Mouse (Mus musculus): ENCODE measurements around the gene Ush1g. TPM values are rescaled to one million over a fixed set of nuclear protein-coding genes. Genes with fewer than 3 reads are reported as not detected.

Ush1g gene
- polyA plus RNA-seq, 1 experiment from 2014 or later: not detected

GRCm38 (mm10) chr11:115318245-115319027, 3.4 kb downstream of the Ush1g start:
- Histone ChIP-seq H3K4me3 (ENCODE audit: low read length) (no peak overlapping the region), H3K27me3 (ENCODE audit: control insufficient read depth, insufficient read depth, low read depth, low read length) (peaks cover 93% of the 10 kb centered on the region)
- WGBS: 4% methylated on average over 62 of the region's 63 CpGs

DNA sequence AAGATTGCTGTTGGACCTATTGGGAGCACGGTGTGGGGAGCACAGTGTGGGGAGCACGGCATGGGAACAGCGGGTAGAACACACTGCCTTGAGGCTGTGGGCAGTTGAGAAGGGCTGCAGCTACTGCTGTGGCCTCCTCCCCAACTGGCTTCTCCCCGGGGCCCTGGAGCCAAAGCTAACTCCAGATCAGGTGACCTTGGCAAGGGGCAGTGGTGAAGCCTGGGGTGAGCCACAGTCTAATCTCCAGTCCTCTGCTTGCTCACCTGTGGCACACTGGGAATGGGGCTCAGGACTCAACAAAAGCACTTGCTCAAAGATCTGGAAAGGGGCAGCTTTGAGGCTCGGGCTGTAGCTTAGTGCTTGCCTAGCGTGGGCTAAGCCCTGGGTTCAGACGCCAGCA, 4.6 kb downstream of the Ush1g start:
- ATAC-seq (ENCODE audit: low read depth): no peak
- 59% methylated on average over 7 of the region's 7 CpGs for WGBS

More at GRCm38 (mm10) chr11:115318245-115319027, 3.4 kb downstream of the Ush1g start:
- no peak overlapping the region for H3K9ac ChIP-seq (ENCODE audit: low read length)
- no peaks in the 10 kb centered on the region for H3K9me3 ChIP-seq (ENCODE audit: control insufficient read depth, low read length)
- no peak for ATAC-seq (ENCODE audit: low read depth)
- no peak overlapping the region for H3K4me2 ChIP-seq (ENCODE audit: low read depth, low read length)
- no peak overlapping the region for H3K27ac ChIP-seq (ENCODE audit: low read length)
- H3K4me1 ChIP-seq (replicated peaks; ENCODE audit: control insufficient read depth, insufficient read depth, low read length): no peaks in the 10 kb centered on the region
- H3K36me3 ChIP-seq (ENCODE audit: control insufficient read depth, insufficient read depth, low read length): no peaks in the 10 kb centered on the region

DNA sequence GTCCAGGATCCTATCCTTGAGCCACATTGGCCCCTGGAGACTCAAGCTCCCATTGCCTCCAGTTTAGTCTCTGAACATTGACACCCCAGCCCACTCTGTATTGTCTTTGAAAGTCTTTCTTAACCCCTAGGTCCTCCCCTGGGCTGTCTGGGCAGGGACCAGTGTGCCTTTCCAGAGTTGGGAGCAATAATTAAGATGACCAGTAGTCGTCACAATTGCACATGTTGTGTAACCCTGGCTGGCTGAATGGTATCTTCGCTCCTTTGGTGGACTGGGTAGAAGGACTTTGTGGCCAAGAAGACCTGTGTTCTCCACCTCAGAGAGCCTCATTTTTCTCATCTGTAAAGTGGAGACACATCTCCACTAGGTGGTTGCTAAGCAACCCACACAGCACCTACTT, 7.6 kb downstream of the Ush1g start:
- H3K4me2 ChIP-seq (ENCODE audit: low read depth, low read length): no peak overlapping the region
- no peaks in the 10 kb centered on the region for H3K4me1 ChIP-seq (replicated peaks; ENCODE audit: control insufficient read depth, insufficient read depth, low read length)
- H3K9me3 ChIP-seq (ENCODE audit: control insufficient read depth, low read length): no peaks in the 10 kb centered on the region
- H3K9ac ChIP-seq (ENCODE audit: low read length): no peak overlapping the region
- H3K27ac ChIP-seq (ENCODE audit: low read length): no peak overlapping the region
- H3K36me3 ChIP-seq (ENCODE audit: control insufficient read depth, insufficient read depth, low read length): no peaks in the 10 kb centered on the region
- H3K27me3 ChIP-seq (ENCODE audit: control insufficient read depth, insufficient read depth, low read depth, low read length): peaks cover 62% of the 10 kb centered on the region
- WGBS: 41% methylated on average over 2 of the region's 2 CpGs
- ATAC-seq (ENCODE audit: low read depth): no peak
- no peak overlapping the region for H3K4me3 ChIP-seq (ENCODE audit: low read length)

More for the DNA sequence above, 4.6 kb downstream of the Ush1g start:
- H3K9ac ChIP-seq (ENCODE audit: low read length): no peak overlapping the region
- no peak overlapping the region for H3K4me3 ChIP-seq (ENCODE audit: low read length)
- no peaks in the 10 kb centered on the region for H3K9me3 ChIP-seq (ENCODE audit: control insufficient read depth, low read length)
- no peak overlapping the region for H3K4me2 ChIP-seq (ENCODE audit: low read depth, low read length)
- H3K4me1 ChIP-seq (replicated peaks; ENCODE audit: control insufficient read depth, insufficient read depth, low read length): no peaks in the 10 kb centered on the region
- H3K27me3 ChIP-seq (ENCODE audit: control insufficient read depth, insufficient read depth, low read depth, low read length): peaks cover 88% of the 10 kb centered on the region
- no peaks in the 10 kb centered on the region for H3K36me3 ChIP-seq (ENCODE audit: control insufficient read depth, insufficient read depth, low read length)
- no peak overlapping the region for H3K27ac ChIP-seq (ENCODE audit: low read length)

GRCm38 (mm10) chr11:115308781-115309180, 13.1 kb downstream of the Ush1g start:
- Histone ChIP-seq H3K36me3 (ENCODE audit: control insufficient read depth, insufficient read depth, low read length) (no peaks in the 10 kb centered on the region), H3K9me3 (ENCODE audit: control insufficient read depth, low read length) (no peaks in the 10 kb centered on the region), H3K27me3 (ENCODE audit: control insufficient read depth, insufficient read depth, low read depth, low read length) (peaks cover 11% of the 10 kb centered on the region), H3K9ac (ENCODE audit: low read length) (no peak overlapping the region), H3K4me3 (ENCODE audit: low read length) (no peak overlapping the region), H3K4me2 (ENCODE audit: low read depth, low read length) (no peak overlapping the region), H3K4me1 (replicated peaks; ENCODE audit: control insufficient read depth, insufficient read depth, low read length) (no peaks in the 10 kb centered on the region), H3K27ac (ENCODE audit: low read length) (no peak overlapping the region)
- 75% methylated on average over 1 of the region's 1 CpGs for WGBS
- ATAC-seq (ENCODE audit: low read depth): no peak

DNA sequence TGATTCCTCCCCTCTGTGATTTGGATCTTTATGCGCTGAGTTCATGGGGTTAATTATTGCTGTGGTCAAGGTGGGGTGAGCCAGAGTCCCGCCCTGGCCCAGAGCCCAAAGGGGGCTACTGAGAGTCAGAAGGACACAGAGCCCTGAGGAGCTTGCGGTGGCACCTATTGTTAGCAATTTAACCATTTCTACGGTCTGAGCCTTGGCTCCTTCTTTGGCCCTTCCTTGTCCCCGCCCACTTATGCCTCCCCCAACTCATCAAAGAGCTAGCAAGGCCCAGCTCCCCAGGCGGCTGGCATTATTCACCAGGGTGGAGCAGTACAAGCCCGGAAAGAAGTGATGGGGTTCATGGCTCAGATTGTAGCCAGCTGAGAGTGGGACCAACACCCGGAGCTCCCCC, 15.0 kb downstream of the Ush1g start, which contains the start of gene Otop2:
TSS of gene Otop2 (plus strand) at position 301 of the 400 bp plus-strand sequence.
- no peak for ATAC-seq (ENCODE audit: low read depth)
- no peaks in the 10 kb centered on the region for H3K36me3 ChIP-seq (ENCODE audit: control insufficient read depth, insufficient read depth, low read length)
- H3K27ac ChIP-seq (ENCODE audit: low read length): no peak within 1 kb of the TSS
- 30% methylated on average over 8 of the region's 8 CpGs for WGBS
- no peak within 1 kb of the TSS for H3K9ac ChIP-seq (ENCODE audit: low read length)
- H3K4me1 ChIP-seq (replicated peaks; ENCODE audit: control insufficient read depth, insufficient read depth, low read length): no peaks in the 10 kb centered on the region
- H3K4me3 ChIP-seq (ENCODE audit: low read length): no peak within 1 kb of the TSS
- no peak within 1 kb of the TSS for H3K4me2 ChIP-seq (ENCODE audit: low read depth, low read length)
- H3K27me3 ChIP-seq (ENCODE audit: control insufficient read depth, insufficient read depth, low read depth, low read length): no peaks in the 10 kb centered on the region; the same call in 1 of the 2 replicates
- H3K9me3 ChIP-seq (ENCODE audit: control insufficient read depth, low read length): no peaks in the 10 kb centered on the region

- peaks cover 10% of the 10 kb centered on the region for H3K27me3 ChIP-seq (ENCODE audit: control insufficient read depth, insufficient read depth, low read depth, low read length)
- H3K27ac ChIP-seq (ENCODE audit: low read length): no peak overlapping the region
- H3K4me3 ChIP-seq (ENCODE audit: low read length): no peak overlapping the region
- no peaks in the 10 kb centered on the region for H3K36me3 ChIP-seq (ENCODE audit: control insufficient read depth, insufficient read depth, low read length)
- no peak overlapping the region for H3K4me2 ChIP-seq (ENCODE audit: low read depth, low read length)
- no peaks in the 10 kb centered on the region for H3K4me1 ChIP-seq (replicated peaks; ENCODE audit: control insufficient read depth, insufficient read depth, low read length)
- WGBS: 17% methylated on average over 8 of the region's 8 CpGs
- no peaks in the 10 kb centered on the region for H3K9me3 ChIP-seq (ENCODE audit: control insufficient read depth, low read length)
- no peak overlapping the region for H3K9ac ChIP-seq (ENCODE audit: low read length)
- ATAC-seq (ENCODE audit: low read depth): peak; percentile 34; the same call in 1 of the 2 replicates
These were observed 18.7 kb downstream of the Ush1g start for GRCm38 (mm10) chr11:115303167-115303566.

DNA sequence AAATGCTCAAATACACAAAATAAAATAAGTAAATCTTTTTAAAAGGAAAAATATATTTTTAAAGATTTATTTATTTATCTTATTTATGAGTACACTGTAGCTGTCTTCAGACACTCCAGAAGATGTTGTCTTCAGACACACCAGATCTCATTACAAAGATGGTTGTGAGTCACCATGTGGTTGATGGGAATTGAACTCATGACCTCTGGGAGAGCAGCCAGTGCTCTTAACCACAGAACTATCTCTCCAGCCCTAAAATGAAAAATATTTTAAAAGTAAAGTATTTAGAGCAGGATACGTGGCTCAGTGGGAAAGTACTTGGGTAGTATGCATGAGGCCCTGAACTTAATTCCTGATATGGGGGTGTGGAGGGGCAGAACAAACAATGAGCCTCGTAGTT, 20.5 kb downstream of the Ush1g start:
- H3K9ac ChIP-seq (ENCODE audit: low read length): no peak overlapping the region
- WGBS: 72% methylated on average over 2 of the region's 2 CpGs
- no peak overlapping the region for H3K4me2 ChIP-seq (ENCODE audit: low read depth, low read length)
- H3K27ac ChIP-seq (ENCODE audit: low read length): no peak overlapping the region
- H3K4me1 ChIP-seq (replicated peaks; ENCODE audit: control insufficient read depth, insufficient read depth, low read length): peaks cover 3% of the 10 kb centered on the region; the same call in 1 of the 2 replicates
- H3K36me3 ChIP-seq (ENCODE audit: control insufficient read depth, insufficient read depth, low read length): no peaks in the 10 kb centered on the region
- H3K4me3 ChIP-seq (ENCODE audit: low read length): no peak overlapping the region
- H3K9me3 ChIP-seq (ENCODE audit: control insufficient read depth, low read length): no peaks in the 10 kb centered on the region
- ATAC-seq (ENCODE audit: low read depth): no peak
- peaks cover 27% of the 10 kb centered on the region for H3K27me3 ChIP-seq (ENCODE audit: control insufficient read depth, insufficient read depth, low read depth, low read length)

- Histone ChIP-seq H3K27me3 (ENCODE audit: control insufficient read depth, insufficient read depth, low read depth, low read length) (peaks cover 28% of the 10 kb centered on the region), H3K9ac (ENCODE audit: low read length) (no peak overlapping the region), H3K36me3 (ENCODE audit: control insufficient read depth, insufficient read depth, low read length) (no peaks in the 10 kb centered on the region), H3K9me3 (ENCODE audit: control insufficient read depth, low read length) (no peaks in the 10 kb centered on the region), H3K4me3 (ENCODE audit: low read length) (no peak overlapping the region), H3K4me1 (replicated peaks; ENCODE audit: control insufficient read depth, insufficient read depth, low read length) (peaks cover 3% of the 10 kb centered on the region; the same call in 1 of the 2 replicates), H3K27ac (ENCODE audit: low read length) (no peak overlapping the region), H3K4me2 (ENCODE audit: low read depth, low read length) (no peak overlapping the region)
- WGBS: 84% methylated on average over 4 of the region's 4 CpGs
- ATAC-seq (ENCODE audit: low read depth): no peak
These were observed 21.1 kb downstream of the Ush1g start for GRCm38 (mm10) chr11:115300745-115301144.

DNA sequence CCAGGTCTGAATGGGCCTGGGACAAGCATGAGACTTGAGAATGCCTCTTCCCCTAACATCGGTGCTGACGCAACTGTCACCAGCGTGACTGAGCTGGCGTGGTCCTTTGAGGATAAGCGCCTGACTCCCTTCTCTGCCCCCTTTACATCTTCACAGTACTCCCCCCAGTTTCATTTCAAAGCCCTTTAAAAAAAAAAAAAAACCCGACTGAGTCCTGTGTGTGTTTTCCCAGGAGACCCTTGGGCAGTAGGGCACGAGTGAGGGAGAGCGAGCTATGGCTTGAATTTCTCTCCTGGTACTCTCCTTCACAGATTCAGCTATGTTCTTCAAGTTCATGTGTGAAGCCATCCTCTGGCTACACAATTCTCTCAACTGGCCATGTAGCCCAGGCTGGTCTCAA, 23.7 kb downstream of the Ush1g start:
- WGBS: 67% methylated on average over 8 of the region's 8 CpGs
- ATAC-seq (ENCODE audit: low read depth): no peak
- no peak overlapping the region for H3K4me2 ChIP-seq (ENCODE audit: low read depth, low read length)

More for the DNA sequence above, 23.7 kb downstream of the Ush1g start:
- Histone ChIP-seq H3K4me1 (replicated peaks; ENCODE audit: control insufficient read depth, insufficient read depth, low read length) (peaks cover 3% of the 10 kb centered on the region; the same call in 1 of the 2 replicates), H3K4me3 (ENCODE audit: low read length) (no peak overlapping the region; the same call in 1 of the 2 replicates), H3K27me3 (ENCODE audit: control insufficient read depth, insufficient read depth, low read depth, low read length) (peaks cover 28% of the 10 kb centered on the region), H3K27ac (ENCODE audit: low read length) (no peak overlapping the region), H3K36me3 (ENCODE audit: control insufficient read depth, insufficient read depth, low read length) (no peaks in the 10 kb centered on the region), H3K9me3 (ENCODE audit: control insufficient read depth, low read length) (no peaks in the 10 kb centered on the region), H3K9ac (ENCODE audit: low read length) (no peak overlapping the region)

Measured in lung, embryonic 16.5 days (tissue).